Mouse (Mus musculus) testis, adult 2 months (tissue): ENCODE data around the gene Sdhaf3.

ENCODE experiments used
- CTCF ChIP-seq: fragments of 200-500 bp; IDR thresholded peaks from 2 replicates; pipeline ENCODE4 v1.5.1; 2012; ENCODE audit warnings: low read depth, mild to moderate bottlenecking, inconsistent platforms, low read length, moderate library complexity; ENCODE audit not compliant: control insufficient read depth, insufficient read depth, insufficient replicate concordance
- POLR2A ChIP-seq: fragments of 200-500 bp; IDR thresholded peaks from 2 replicates; pipeline ENCODE4 v1.6.1; 2012; ENCODE audit warnings: low read depth, mild to moderate bottlenecking, inconsistent platforms, low read length, moderate library complexity; ENCODE audit not compliant: control insufficient read depth

DNA sequence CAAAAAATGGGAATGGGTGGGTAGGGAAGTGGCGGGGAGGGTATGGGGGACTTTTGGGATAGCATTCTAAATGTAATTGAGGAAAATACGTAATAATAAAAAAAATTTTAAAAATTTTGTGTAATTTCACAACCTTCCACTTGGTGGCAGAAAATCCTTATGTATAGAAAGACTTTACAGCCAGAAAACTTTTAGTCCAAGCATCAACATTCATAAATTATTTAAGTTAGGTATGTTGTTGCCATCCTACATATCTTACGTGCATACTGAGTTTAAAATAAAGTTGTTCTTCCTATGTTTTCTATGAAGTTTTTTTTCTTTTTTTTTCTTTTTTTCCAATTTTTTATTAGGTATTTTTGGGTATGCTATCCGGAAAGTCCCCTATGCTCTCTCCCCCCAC lies 47.3 kb downstream of the Sdhaf3 start:
- TF ChIP-seq CTCF (no peak), POLR2A (no peak)
